Mouse (Mus musculus) stomach, embryonic 16.5 days (tissue): ENCODE results near the gene Cdkn1b. TPM values are rescaled to one million over a fixed set of nuclear protein-coding genes. Genes with fewer than 3 reads are reported as not detected.
A peak's percentile ranks its signal among the peaks of the same experiment; 100 is the strongest.

ENCODE experiments used
- ATAC-seq: fragments of 200-750 bp; cut with Nextera tagmentation; 2 replicates; pipeline ENCODE4 v1.8.0; 2017; ENCODE audit warnings: moderate number of reproducible peaks, moderate TSS enrichment; ENCODE audit not compliant: insufficient read depth, low FRiP score
- H3K27ac ChIP-seq: fragments of 300-500 bp; sonication (generic); 2 replicates; pipeline ENCODE4 v1.5.1; 2014; ENCODE audit warnings: low read length
- H3K27me3 ChIP-seq: fragments of 300-500 bp; sonication (generic); 2 replicates; pipeline ENCODE4 v1.6.1; 2014; ENCODE audit warnings: low read length, control low read depth, mixed read lengths; ENCODE audit not compliant: control insufficient read depth, insufficient read depth
- H3K36me3 ChIP-seq: fragments of 300-500 bp; sonication (generic); 2 replicates; pipeline ENCODE4 v1.6.1; 2014; ENCODE audit warnings: low read length; ENCODE audit not compliant: control insufficient read depth, insufficient read depth
- H3K4me1 ChIP-seq: fragments of 300-500 bp; sonication (generic); 2 replicates; pipeline ENCODE4 v1.6.1; 2014; ENCODE audit warnings: low read length, control low read depth, mixed read lengths; ENCODE audit not compliant: control insufficient read depth, insufficient read depth
- H3K4me2 ChIP-seq: fragments of 300-500 bp; sonication (generic); 2 replicates; pipeline ENCODE4 v1.6.1; 2014; ENCODE audit warnings: low read depth, low read length, mixed read lengths
- H3K4me3 ChIP-seq: fragments of 300-500 bp; sonication (generic); replicated peaks from 2 replicates; pipeline ENCODE4 v1.5.1; 2014; ENCODE audit warnings: mild to moderate bottlenecking, low read length
- H3K9ac ChIP-seq: fragments of 300-500 bp; sonication (generic); 2 replicates; pipeline ENCODE4 v1.6.1; 2014; ENCODE audit warnings: low read length
- H3K9me3 ChIP-seq: fragments of 300-500 bp; sonication (generic); replicated peaks from 2 replicates; pipeline ENCODE4 v1.6.1; 2016; ENCODE audit warnings: low read length, control low read depth; ENCODE audit not compliant: control insufficient read depth
- WGBS: fragments of 180-500 bp; shearing (Covaris S2); extraction: QIAGEN DNeasy Blood & Tissue Kit; methylation state at CpG from one replicate; pipeline ENCODE4 v1.1.7; 2014; 5-methylcytosine and 5-hydroxymethylcytosine counted together
- polyA plus RNA-seq: library from polyadenylated mRNA; unstranded; fragments of >200 nt; fragmentation: Nextera tagmentation; extraction: Ambion mirVana; gene quantifications from 2 replicates; pipeline ENCODE4 v1.2.1, GENCODE M21; 2015

Gene Cdkn1b
- polyA plus RNA-seq, 1 experiment from 2014 or later: 17.7 TPM

DNA sequence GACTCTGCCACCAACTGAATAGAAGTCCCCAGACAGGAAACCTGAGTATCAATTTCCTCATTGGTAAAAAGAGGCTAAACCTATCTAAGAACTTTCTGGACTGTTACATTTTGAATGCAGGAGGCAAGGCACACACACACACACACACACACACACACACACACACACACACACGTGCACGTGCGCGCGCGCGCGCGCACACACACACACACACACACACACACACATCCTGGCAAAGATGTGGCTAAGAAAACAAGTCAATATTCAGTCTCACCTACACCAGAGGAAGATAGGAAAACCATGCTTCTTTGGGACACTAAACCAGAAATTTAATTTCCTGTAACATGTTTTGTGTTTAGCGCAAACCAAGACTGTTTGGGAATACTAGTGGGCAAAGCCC lies 1.4 kb upstream of the Cdkn1b start:
- H3K4me2 ChIP-seq: peak overlapping the region; percentile 90; the same call in 1 of the 2 replicates
- peaks cover 25% of the 10 kb centered on the region for H3K4me1 ChIP-seq
- ATAC-seq: no peak
- H3K4me3 ChIP-seq: no peak overlapping the region
- H3K9ac ChIP-seq: no peak overlapping the region
- no peaks in the 10 kb centered on the region for H3K27me3 ChIP-seq
- WGBS: 79% methylated on average over 10 of the region's 10 CpGs
- 0 out of 2 replicates have a peak overlapping the region, but pooled peaks have one; percentile 98 for H3K27ac ChIP-seq
- H3K36me3 ChIP-seq: no peaks in the 10 kb centered on the region
- H3K9me3 ChIP-seq: no peaks in the 10 kb centered on the region

DNA sequence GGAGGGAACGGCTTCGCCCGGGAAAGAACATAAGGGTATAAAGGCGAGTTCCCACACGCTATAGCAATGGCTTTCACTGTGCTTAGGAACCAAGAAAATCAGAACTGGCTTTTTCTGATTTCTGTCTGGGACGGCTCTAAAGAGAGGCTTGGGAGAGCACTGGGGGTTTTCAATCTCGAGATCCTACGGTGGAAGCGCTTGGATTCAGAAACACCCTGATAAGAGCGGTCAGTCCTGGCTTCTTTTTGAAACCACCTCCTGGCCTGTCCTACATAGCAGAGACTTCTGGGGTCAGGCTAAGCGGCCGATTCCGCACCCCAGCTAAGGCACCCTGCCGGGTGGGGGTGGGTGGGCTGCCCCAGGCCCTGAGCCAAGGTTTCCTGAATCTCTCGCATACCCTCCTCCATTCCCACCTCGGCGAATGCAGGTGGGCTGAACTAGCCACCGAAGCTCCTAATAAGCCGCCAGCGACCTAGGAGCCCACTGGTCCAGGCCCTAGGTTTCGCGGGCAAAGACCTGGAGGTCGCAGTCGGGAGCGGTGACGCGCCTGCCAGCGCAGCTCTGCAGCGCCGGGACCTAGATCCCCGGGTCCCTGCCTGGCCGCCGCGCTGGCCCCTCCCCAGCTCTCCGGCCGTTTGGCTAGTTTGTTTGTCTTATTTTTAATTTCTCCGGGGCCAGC lies 551 bp upstream of the Cdkn1b start:
- H3K27me3 ChIP-seq: no peaks in the 10 kb centered on the region
- H3K9me3 ChIP-seq: no peaks in the 10 kb centered on the region
- H3K9ac ChIP-seq: peak overlapping the region; percentile 96
- peak overlapping the region; percentile 98 for H3K4me3 ChIP-seq
- peak; percentile 0; the same call in 1 of the 2 replicates for ATAC-seq
- H3K4me1 ChIP-seq: peaks cover 26% of the 10 kb centered on the region
- H3K27ac ChIP-seq: peak overlapping the region; percentile 98
- H3K4me2 ChIP-seq: peak overlapping the region; percentile 90
- 6% methylated on average over 37 of the region's 37 CpGs for WGBS
- no peaks in the 10 kb centered on the region for H3K36me3 ChIP-seq

DNA sequence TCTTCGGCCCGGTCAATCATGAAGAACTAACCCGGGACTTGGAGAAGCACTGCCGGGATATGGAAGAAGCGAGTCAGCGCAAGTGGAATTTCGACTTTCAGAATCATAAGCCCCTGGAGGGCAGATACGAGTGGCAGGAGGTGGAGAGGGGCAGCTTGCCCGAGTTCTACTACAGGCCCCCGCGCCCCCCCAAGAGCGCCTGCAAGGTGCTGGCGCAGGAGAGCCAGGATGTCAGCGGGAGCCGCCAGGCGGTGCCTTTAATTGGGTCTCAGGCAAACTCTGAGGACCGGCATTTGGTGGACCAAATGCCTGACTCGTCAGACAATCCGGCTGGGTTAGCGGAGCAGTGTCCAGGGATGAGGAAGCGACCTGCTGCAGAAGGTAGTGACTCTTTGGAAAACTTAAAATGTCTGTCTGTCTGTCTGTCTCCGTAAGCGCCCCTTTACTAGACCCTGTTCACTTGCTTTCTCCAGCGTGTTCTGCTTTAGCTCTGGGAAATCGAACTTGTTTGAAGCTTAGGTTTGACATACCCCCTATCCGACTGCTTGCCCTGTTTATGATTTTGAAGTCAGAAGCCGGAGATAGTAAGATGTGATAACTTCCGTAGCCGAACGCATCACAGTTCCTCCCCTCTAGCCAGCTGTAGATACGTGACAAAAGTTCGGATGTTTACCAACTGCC lies 953 bp downstream of the Cdkn1b start:
- no peak for ATAC-seq
- Histone ChIP-seq H3K36me3 (no peaks in the 10 kb centered on the region), H3K4me3 (peak overlapping the region; percentile 98), H3K9ac (peak overlapping the region; percentile 96), H3K27ac (peak overlapping the region; percentile 98), H3K4me1 (peaks cover 30% of the 10 kb centered on the region), H3K9me3 (no peaks in the 10 kb centered on the region), H3K4me2 (peak overlapping the region; percentile 93), H3K27me3 (no peaks in the 10 kb centered on the region)
- WGBS: under 1% methylated on average over 32 of the region's 32 CpGs

DNA sequence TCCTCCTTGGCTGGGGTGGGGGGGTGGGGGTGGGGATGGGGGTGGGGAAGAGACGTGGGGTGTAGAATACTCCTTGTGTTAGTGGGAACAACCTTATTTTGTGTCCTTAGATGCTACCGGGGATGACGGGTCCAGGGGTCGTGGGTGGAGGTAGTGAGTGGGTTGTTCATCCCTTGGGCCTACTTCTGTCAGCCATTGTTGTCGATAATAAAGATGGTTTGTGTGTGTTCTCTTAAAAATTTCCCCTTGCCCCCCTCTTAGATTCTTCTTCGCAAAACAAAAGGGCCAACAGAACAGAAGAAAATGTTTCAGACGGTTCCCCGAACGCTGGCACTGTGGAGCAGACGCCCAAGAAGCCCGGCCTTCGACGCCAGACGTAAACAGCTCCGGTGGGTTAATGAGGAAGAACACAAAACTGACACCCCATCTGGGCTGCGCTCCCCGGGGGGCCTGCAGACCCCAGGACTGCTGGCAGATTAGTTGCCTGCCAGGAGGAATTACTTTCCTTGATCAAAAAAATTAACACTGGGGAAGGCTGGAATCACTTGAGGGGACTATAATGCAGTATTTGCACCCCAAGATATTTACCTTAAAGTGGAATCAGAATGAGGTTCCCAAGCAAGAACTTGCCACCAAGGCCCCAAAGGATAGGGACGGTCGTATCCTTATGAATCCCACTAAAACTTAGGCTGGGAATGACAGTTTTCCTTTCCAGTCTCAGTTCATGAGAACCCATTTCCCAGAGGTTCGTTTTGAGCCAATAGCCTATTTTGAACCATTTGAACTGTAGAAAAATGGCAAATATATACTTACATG lies 1.7 kb downstream of the Cdkn1b start:
- H3K27ac ChIP-seq: peak overlapping the region; percentile 98
- H3K36me3 ChIP-seq: no peaks in the 10 kb centered on the region
- no peaks in the 10 kb centered on the region for H3K9me3 ChIP-seq
- peaks cover 24% of the 10 kb centered on the region for H3K4me1 ChIP-seq
- no peaks in the 10 kb centered on the region for H3K27me3 ChIP-seq
- H3K9ac ChIP-seq: peak overlapping the region; percentile 96
- ATAC-seq: no peak
- H3K4me2 ChIP-seq: peak overlapping the region; percentile 93
- WGBS: 12% methylated on average over 20 of the region's 20 CpGs
- peak overlapping the region; percentile 98 for H3K4me3 ChIP-seq

DNA sequence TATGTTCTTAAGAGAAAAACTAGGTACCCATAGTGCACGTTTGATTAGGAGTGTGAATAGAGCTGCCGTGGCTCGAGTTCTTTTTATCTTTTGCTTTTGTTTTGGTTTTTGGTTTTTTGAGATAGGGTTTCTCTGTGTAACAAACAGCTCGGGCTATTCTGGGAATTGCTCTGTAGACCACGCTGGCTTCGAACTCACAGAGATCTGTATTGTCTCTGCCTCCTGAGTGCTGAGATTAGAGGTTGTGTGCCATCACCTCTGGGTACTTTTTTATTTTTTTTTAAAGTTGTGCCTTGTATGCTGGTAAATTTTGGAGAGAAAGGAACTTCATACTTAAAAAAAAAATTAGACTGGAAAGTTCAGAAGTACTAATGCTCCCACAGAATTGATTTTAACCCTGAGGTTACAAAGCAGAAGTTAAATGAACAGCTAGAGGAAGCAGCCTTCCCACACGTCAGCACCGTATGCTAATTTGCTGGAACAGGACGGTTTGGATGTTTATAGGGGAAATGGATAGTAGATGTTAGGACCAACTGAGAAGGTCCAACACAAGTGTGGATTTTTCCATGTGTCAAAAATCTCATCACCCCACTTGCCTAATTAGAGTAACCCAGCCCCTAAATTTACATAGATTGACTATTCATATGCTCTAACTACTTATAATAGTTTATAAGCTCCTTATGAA lies 2.5 kb downstream of the Cdkn1b start:
- H3K27ac ChIP-seq: peak overlapping the region; percentile 98; the same call in 1 of the 2 replicates

DNA sequence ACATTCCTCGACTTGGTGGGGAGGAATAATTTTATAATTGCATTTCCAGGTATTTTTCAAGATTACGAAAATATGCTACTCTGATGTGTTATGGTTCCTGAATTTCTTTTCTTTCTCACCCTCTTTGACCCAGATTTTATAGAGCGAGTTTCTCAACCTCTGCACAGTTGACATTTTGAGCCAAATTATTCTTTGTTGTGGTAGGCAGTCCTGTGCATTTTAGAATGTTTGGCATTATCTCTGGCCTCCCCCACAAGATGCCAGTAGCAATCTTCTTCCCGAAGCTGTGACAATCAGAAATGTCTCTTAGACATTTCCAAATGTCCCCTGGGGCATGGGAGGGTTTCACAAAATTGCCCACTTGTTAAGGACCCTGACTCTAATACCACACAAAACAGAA lies 3.5 kb downstream of the Cdkn1b start:
- Histone ChIP-seq H3K9me3 (no peaks in the 10 kb centered on the region), H3K27ac (no peak overlapping the region), H3K9ac (no peak overlapping the region), H3K27me3 (no peaks in the 10 kb centered on the region), H3K36me3 (no peaks in the 10 kb centered on the region), H3K4me2 (peak overlapping the region; percentile 38), H3K4me1 (peaks cover 24% of the 10 kb centered on the region), H3K4me3 (0 out of 2 replicates have a peak overlapping the region, but pooled peaks have one; percentile 22)
- WGBS: 80% methylated on average over 4 of the region's 4 CpGs
- ATAC-seq: no peak

More for the DNA sequence above, 2.5 kb downstream of the Cdkn1b start:
- peak overlapping the region; percentile 93 for H3K4me2 ChIP-seq
- peaks cover 24% of the 10 kb centered on the region for H3K4me1 ChIP-seq
- no peaks in the 10 kb centered on the region for H3K9me3 ChIP-seq
- 47% methylated on average over 9 of the region's 9 CpGs for WGBS
- no peaks in the 10 kb centered on the region for H3K36me3 ChIP-seq
- peak overlapping the region; percentile 98 for H3K4me3 ChIP-seq
- no peaks in the 10 kb centered on the region for H3K27me3 ChIP-seq
- ATAC-seq: no peak
- H3K9ac ChIP-seq: peak overlapping the region; percentile 96

DNA sequence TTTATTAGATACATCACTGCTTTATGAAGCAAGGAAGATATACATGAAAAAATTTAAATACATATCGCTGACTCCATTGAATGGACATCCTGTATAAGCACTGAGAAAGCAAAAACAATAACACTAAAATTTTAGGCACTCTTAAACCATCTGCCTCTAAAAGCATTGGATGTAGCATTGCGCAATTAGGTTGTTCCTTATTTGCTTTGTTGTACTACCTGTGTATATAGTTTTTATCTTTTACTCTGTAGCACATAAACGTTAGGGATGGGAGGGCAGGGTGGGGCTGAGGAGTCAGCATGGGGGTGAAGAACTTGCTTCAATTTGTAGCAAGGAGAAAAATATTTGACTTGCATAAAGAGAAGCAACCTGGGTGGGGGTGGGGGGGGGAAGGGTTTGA lies 4.1 kb downstream of the Cdkn1b start:
- no peak for ATAC-seq

DNA sequence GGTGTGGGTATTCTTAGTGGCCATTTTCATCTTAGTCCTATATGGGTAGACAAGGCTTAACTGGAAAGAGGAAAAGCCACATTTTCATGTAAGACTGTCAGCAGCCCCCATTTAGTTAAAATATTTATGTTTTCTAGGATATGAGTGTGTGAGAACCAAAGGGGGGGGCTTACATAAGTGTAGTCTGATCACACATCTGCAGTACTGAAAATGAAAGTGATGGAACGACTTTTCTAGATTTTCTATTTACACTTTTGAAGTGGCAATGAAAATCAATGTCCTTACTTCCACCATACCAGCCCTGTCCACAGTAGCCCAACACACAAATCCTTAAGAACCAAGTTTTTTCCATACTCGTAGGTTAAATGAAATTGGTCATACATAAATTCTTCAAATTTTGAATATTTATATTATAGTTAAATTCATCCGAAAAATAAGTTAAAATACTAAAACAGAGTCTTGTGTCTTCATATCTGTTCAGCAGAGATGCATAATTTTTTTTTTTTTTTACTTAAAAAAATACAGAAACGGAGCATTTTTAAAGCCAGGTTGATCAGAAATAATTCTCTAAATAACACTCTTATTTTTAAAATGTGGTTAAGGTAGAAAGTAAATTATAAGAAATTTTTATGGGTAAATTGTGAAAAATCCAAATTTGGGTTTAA lies 5.6 kb downstream of the Cdkn1b start:
- no peak overlapping the region for H3K4me3 ChIP-seq
- H3K4me2 ChIP-seq: peak overlapping the region; percentile 32
- no peak overlapping the region for H3K9ac ChIP-seq
- ATAC-seq: no peak
- no peak overlapping the region for H3K27ac ChIP-seq
- 69% methylated on average over 4 of the region's 4 CpGs for WGBS
- H3K4me1 ChIP-seq: peaks cover 33% of the 10 kb centered on the region
- H3K36me3 ChIP-seq: no peaks in the 10 kb centered on the region
- H3K27me3 ChIP-seq: no peaks in the 10 kb centered on the region
- no peaks in the 10 kb centered on the region for H3K9me3 ChIP-seq

More for the DNA sequence above, 4.1 kb downstream of the Cdkn1b start:
- H3K4me1 ChIP-seq: peaks cover 26% of the 10 kb centered on the region
- no peak overlapping the region for H3K9ac ChIP-seq
- H3K9me3 ChIP-seq: no peaks in the 10 kb centered on the region
- 66% methylated on average over 3 of the region's 3 CpGs for WGBS
- H3K27me3 ChIP-seq: no peaks in the 10 kb centered on the region
- H3K4me3 ChIP-seq: no peak overlapping the region
- no peaks in the 10 kb centered on the region for H3K36me3 ChIP-seq
- H3K4me2 ChIP-seq: 0 out of 2 replicates have a peak overlapping the region, but pooled peaks have one; percentile 19
- no peak overlapping the region for H3K27ac ChIP-seq
